Mouse (Mus musculus) c-Kit-positive CD71-negative TER-119-negative erythroid progenitor cells, embryonic 14.5 days (primary cell): ENCODE data around the gene C2.
"Not testable (repeated sequence)": the region's sequence is repeated elsewhere in the genome, so short reads cannot be mapped to it uniquely, and the experiment has no call there.

Experiments
- DNase-seq: peaks from one replicate; pipeline ENCODE4 v3.0.0-alpha.2; 2013; ENCODE audit warnings: low read depth

C2 gene

GRCm38 (mm10) chr17:34910982-34911381, 12.9 kb upstream of the C2 start:
- DNase-seq: no peak

DNA sequence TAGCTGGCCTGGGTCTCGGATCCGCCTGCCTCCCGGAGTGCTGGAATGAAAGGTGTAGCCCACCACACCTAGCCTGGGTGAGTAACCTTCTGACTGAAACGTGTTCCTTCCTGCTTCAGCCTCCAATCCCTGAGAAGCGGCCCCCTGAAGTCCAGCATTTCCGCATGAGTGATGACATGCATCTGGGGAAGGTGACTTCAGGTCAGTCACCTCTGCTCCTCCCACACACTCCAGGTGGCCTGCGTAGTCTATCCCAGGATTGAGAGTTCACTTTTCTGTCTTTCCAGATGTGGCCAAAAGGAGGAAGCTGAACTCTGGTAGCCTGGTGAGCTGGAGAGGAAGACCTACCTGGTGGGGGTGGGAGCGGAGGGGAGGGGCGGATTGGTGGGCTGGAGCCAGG, 4.8 kb upstream of the C2 start:
- no peak for DNase-seq

DNA sequence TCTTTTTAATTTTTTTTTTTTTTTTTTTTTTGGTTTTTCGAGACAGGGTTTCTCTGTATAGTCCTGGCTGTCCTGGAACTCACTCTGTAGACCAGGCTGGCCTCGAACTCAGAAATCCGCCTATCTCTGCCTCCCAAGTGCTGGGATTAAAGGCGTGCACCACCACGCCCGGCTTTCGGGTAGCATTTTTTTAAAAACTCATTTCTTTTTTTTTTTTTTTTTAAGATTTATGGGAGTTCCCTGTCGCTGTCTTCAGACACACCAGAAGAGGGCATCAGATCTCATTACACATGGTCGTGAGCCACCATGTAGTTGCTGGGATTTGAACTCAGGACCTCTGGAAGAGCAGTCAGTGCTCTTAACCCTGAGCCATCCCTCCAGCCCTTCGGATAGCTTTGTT, 3.9 kb upstream of the C2 start:
- DNase-seq: not testable (repeated sequence)

DNA sequence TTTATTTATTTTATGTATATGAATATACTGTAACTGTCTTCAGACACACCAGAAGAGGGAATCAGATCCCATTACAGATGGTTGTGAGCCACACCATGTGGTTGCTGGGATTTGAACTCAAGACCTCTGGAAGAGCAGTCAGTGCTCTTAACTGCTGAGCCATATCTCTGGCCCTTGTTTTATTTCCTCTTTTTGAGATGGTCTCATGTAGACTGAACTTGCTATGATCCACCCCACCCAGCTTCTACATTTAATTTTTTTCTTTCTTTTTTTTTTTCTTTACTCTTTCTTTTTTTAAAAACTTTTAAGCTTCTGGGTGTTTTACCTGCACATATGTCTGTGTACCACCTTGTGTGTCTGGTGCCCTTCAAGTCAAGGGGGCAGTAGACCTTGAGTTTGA, 2.8 kb upstream of the C2 start:
- DNase-seq: not testable (repeated sequence)

DNA sequence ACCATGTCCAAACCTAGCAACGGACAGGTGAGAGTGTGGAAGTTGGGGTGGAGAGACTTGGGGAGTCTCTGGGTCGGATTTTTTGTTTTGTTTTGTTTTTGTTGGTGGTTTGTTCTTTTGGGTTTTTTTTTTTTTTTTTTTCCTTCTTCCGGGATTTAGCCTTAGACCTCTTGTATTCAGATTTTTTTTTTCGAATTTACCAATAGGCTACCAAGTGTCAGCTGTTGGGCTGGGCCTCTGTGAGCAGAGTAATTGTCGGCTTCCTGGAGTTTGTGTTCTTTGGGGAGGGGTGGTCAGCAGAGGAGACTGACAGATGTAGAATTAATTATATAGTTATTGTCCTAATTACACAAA, 1.8 kb upstream of the C2 start:
- no peak for DNase-seq

- no peak for DNase-seq
Measured at GRCm38 (mm10) chr17:34899053-34899889, 1.2 kb upstream of the C2 start.

DNA sequence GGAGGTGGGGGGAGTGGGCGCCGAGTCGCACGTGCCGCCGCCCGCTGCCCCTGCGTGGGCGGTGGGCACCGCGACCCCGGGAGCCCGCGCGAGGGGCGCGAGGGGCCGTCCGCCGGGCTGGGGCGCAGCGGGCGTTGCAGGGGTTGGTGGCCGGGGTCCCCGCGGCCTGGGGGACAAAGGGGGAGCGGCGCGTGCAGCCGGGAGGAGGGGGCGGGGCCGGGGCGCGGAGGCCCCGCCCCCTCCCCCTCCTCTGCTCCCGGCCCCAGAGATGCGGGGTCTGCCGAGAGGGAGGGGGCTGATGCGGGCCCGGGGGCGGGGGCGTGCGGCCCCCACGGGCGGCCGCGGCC, 614 bp upstream of the C2 start:
- no peak for DNase-seq

GRCm38 (mm10) chr17:34897373-34898159, 499 bp downstream of the C2 start:
- DNase-seq: no peak

GRCm38 (mm10) chr17:34896366-34896765, 1.7 kb downstream of the C2 start:
- no peak for DNase-seq

DNA sequence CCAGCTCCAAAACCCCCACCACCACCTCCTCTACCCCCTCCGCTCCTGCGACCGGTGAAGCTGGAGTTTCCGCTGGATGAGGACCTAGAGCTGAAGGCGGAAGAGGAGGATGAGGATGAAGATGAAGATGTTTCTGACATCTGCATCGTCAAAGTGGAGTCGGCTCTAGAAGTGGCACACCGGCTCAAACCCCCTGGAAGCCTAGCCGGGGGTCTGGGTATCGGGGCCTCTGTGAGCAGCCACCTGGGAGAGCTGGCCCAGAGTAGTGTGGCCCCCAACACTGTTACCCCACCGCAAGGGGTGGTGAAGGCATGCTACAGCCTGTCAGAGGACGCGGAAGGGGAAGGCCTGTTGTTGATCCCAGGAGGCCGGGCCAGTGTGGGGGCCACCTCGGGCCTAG, 2.3 kb downstream of the C2 start:
- no peak for DNase-seq

DNA sequence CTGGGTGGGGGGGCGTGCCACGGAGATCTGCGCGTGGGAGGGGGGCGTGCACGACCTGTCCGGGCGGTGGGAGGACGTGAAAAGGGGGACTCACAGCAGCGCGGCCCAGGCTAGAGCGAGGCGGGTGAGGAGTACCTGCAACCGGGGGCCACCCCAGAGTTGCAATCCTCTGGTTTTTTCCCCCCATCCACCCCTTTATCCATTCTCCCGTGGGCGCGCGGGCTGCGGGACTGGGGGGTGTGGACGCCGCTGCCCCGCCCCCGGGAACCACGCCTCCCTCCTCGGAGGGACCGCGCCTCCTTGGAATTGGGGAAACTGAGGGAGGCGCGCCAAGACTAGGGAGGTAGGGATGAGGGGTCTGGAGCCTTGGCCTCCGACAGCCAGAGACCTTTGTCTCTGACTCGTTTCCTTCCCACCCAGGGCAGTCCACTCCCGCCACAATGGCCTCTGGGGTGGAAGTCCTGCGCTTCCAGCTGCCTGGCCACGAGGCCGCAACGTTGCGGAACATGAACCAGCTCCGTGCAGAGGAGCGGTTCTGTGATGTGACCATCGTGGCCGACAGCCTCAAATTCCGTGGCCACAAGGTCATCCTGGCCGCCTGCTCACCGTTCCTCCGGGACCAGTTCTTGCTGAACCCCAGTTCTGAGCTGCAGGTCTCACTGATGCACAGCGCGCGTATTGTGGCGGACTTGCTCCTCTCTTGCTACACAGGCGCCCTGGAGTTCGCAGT, 3.1 kb downstream of the C2 start:
- DNase-seq: no peak

DNA sequence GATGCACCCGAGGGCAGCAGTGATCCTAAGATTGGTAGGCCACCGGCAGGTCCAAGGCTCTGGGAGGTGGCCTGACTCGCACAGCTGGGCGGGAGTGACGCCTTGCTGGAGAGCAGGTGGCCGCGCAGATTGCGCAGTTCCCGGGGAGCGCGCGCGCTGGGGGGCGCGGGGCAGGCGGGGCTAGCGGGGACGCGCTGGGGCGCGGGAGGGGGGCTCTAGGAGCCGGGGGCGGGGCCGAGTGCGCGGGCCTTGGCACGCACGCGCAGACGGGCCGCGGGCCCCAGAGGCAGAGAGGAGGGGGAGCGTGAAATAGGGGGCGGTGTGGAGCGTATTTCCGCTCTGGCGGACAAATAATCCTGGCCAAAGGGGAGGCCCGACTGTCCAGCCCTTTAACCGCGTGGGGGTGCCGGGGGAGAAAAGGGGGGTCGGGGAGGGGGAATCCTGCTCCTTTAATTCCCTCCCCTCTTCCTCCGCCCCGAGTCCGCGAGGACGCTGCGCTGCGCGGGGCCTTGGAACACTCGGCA, 3.9 kb downstream of the C2 start:
- peak; percentile 87 for DNase-seq

DNA sequence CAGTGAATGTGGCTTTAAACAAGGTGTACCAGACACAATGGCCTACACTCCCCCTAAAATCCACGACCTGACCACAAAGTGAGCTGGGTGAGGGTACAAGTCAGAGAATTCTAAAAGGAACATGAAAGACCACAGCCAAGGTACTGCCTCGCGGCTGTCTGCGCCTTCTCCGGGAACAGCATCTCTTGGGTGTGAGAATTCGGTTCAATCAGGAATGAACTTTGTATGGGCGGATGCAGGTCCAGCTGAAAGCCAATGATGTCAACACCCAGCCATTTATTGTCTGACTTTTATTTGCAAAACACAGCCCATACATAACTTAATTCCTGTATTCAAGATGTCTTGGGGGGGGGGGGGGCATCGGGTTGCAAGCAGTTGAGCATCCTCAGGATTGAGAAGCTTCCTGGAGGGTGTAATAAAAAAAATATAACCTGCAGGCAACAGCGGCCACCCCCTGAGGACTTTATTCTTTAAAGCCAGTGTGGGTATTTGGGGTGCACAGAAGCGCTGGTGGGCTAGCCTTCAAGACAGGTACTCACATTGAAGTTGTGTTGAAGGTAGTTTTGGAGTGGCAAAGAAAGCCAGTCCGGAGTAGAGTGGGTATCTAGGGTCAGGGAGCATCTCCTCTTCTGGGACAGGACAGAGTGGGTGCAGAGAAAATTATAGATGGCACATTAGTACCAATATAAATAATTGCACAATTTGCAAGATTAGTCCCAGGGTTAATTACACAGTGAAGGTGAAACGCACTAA, 4.8 kb downstream of the C2 start:
- DNase-seq: no peak

GRCm38 (mm10) chr17:34891377-34891776, 6.7 kb downstream of the C2 start:
- no peak for DNase-seq

DNA sequence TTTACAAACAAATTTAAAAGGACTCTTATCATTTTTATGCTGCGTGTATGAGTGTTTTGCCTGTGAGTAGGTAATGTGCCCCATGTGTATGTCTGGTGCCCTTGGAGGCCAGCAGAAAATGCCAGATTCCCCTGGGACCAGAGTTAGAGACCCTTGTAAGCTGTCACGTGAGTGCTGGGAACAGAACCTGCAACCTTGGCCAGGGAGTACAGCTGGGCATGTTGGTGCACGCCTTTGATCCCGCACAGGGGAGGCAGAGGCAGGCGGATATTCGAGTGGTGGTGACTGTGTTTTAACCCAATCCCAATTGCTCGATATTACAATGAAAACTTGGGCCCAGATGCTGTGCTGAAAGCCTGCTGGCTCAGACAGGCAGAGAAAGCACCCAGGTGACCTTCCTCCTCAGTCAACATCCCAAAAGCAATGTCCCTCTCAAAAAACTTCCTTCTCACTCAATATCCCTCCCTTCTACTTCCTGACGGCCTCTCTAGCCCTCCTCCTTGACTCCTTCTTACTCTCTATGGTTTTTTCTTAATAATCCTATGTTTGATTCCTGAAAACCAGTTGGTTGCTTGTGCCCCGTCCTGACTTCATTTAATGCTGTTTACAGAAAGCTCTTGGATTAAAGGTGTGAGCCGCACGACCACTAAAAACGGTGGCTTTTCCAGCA, 7.9 kb downstream of the C2 start:
- DNase-seq: no peak

- DNase-seq: no peak
Measured at GRCm38 (mm10) chr17:34887942-34888341, 10.1 kb downstream of the C2 start.

GRCm38 (mm10) chr17:34885615-34886014, 12.4 kb downstream of the C2 start:
- DNase-seq: no peak

GRCm38 (mm10) chr17:34884704-34885103, 13.4 kb downstream of the C2 start:
- no peak for DNase-seq

- no peak for DNase-seq
Measured at GRCm38 (mm10) chr17:34883332-34883731, 14.7 kb downstream of the C2 start.

DNA sequence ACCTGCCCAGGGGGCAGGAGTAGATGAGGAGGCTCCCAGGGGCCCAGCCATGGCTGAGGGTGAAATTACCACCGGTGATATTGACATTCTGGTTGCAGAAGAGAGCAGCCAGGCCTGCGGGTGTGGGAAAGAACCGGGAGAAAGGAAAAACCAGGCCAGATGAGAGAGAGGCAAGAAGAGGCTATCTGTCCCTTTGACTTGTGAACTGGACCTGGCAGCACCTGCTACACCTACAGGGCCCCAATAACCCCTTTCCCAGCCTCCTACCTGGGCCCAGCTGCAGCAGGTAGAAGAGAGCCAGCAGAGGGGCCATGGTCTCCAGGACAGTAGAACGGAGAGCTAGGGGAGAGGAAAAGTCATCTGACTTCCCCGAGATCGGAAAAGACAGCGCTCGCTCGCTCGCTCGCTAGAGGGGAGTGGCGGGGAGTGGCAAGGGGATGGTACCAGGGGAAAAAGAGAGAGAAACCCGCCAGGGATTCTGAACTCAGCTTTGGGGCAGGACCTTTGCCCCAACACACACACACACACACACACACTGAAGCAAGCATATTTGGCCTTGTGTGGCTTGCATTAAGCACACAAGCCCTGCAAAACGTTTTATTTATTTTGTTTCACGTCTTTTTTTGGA, 16.3 kb downstream of the C2 start, which contains the start of gene Gm20547:
Gene Gm20547 (minus strand): TSS at position 360 of the 628 bp plus-strand sequence.
- DNase-seq: no peak

DNA sequence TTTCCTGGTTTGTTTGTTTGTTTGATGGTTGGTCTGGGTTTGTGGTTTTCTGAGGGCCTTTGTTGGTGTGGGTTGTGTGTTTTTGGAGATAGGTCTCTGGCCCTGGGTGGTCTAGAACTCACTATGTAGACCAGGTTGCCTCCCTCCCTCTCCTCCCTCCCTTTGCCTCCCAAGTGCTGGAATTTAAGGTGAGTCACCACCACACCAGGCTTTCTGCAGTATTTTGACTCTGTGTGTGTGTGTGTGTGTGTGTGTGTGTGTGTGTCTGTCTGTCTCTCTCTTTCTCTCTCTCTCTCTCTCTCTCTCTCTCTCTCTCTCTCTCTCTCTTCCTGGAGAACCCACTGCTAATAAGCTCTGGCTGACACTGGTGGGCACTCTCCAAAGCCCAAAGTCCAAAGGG, 16.9 kb downstream of the C2 start:
- DNase-seq: no peak
